Mouse (Mus musculus) fat pad, adult 2 months (tissue): ENCODE data around the gene Nrp2.

ENCODE experiments used
- DNase-seq: peaks from one replicate; pipeline ENCODE4 v3.0.0-alpha.2; 2011; ENCODE audit warnings: low read depth, low spot score; ENCODE audit errors: extremely low read depth

The Nrp2 gene

DNA sequence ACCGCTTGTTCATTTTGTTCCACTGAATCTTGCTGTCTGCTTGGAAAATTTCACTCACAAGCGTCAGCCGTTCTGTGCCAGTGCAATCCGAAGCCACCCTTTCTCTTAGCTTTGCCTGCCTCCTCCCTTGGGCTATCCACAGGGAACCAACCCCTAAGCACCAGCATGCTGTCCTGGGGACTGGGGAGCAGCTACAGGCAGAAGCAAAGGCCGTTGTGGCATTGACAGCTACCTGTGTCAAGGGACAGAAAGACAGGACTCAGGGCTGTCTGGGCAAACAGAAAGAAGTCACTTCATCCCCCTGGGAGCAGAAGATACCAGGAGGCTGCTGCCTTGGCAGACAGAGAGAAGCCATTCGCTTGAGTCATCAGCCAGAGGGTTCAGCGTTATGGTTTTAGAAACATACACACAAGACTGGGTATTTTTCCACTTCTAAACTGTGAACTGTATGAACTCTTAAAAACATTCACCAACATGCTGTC lies 18.7 kb downstream of the Nrp2 start:
- DNase-seq: no peak

DNA sequence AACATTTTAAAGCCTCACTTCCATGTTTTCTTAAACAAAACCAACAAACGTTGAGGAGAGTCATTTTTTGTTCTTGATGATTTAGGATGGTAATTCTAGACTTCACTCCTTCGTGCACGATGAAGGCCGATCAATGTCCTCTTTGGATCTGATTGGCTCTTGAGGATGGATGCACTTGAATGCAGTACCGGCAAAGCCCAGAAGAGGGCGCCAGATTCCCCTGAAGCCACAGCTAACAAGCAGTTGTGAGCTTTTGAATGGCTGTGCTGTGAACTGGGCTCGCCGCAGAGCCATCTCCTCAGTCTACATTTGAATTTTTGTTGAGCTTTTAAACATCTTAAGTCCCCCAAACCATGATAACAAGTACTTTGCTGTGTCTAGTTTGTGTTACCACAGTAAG lies 19.4 kb downstream of the Nrp2 start:
- no peak for DNase-seq

DNA sequence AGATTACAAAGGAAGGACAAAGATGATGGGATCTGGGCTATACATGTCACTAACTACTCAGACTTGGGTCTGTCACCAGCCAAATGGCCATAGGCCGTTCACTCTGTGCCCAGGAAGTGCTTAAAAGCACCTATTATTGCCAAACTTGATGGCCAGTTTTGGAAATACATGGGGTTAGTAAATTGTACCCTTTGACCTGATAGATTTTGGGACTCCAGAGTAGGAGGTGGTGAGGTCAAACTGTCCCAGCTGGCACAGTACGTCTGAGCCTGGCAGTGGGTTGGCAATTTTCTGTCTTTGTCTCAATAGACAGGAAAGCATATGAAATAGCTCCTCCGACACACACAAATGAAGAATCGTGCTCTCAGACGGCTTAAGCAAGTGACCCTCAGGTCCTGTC lies 20.8 kb downstream of the Nrp2 start:
- peak; percentile 94 for DNase-seq

DNA sequence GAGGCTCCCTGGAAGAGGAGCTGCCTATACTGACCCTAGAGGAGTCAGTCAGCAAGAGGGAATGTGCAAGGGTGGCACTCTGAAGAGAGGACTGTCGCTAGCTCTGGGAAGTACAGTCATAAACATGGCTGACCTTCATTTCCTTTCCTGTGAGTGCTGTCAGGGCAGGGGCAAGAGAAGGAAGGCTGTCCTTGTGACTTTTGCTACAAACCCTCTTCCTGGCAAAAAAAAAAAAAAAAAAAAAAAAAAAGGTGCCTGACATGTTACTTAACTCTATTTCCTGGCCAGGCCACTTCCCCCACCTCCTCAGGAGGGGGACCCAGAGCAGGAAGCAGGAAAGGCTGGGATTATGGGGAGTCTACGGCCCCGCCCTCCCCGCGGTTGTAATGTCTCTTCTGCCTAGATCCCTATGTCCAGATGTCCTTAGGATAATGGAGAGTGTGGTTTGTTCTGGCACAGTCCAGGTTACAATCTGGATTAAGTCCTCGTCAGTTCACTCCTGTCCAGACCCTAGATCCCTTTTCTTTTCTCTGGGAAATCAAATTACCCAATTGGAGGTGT lies 21.5 kb downstream of the Nrp2 start:
- DNase-seq: peak; percentile 92

DNA sequence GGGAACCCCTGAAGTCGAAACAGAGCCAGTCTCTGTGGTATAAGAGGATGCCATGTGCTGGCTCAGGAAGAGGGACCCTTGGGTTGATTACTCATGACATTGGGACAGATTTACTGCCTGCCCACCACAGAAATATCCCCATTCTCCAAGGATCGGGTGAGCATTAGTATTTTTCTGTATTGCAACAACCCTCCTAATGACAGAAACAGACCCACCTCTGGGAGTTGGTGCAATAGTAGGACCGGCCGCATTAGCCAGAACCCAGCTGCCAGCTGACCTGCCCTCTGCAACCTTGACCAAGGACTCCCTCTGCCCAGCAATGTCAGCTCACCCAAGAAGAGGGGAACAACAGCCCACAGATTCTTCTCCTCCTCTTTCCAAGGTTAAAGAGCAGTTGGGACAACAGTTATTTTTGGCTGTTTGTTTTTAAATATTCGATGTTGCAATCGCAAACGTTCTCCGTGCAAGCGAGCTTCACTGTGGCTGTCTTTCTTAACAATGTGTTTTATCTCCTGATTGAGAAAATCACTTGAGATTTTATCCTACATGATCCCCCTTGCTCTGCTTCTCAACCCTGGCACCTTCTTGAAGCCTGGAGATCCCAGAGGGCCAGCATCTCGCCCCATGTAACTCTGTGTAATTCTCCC lies 22.1 kb downstream of the Nrp2 start:
- DNase-seq: no peak

DNA sequence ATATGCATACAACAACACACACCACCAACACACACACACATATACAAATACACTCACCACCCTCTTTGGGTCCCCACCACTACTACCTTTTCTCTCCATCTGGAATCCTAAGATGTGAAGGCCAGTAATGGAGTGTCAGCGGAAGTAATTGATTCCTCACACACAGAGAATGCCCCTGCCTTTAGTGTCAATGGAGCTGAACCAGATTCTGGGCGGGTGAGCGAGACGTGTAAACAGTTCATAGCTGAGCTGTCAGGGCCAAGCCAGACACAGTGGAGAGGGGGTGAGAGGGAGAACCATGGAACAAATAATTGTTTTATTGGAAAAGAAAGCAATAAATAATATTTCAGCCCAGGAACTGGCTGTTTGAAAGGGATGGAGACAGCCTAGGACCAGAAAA lies 24.1 kb downstream of the Nrp2 start:
- DNase-seq: no peak

DNA sequence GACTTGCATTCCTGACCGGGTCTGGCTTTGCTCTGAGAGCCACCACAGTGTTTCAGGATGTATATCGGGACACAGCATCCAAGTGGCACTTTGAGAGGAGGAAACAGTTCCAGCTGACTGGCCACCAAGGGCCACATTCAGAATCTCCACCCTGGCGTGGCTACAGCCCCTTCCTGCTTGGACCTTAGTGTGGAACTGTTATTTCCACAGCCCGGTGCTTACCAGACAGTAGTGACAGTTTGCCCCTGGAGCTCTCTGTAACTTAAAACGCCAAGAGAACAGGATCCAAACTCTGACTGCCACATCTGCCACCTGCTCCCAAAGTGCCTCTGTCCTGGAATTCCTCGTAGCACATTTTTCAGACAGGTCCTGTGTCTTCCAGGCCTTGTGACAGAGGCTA lies 25.3 kb downstream of the Nrp2 start:
- no peak for DNase-seq

DNA sequence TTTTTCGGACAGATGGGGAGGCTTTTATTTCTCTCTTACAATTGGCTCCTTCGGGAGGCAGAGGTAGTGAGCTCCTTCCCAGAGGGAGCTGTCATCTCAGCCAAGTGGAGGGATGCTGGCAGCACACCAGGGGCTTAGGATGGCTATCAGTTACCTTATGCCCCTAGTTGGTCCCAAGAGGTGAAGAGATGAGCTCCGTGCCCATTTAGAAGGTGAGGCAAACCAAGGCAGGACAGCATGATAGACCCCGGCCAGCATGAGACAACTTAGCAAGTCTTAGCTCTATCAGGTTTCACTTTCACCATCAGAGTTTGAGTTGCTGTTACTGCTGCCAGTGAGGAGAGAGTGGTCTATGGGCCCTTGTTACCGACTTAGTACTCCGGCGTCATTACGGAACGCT lies 25.8 kb downstream of the Nrp2 start:
- no peak for DNase-seq

DNA sequence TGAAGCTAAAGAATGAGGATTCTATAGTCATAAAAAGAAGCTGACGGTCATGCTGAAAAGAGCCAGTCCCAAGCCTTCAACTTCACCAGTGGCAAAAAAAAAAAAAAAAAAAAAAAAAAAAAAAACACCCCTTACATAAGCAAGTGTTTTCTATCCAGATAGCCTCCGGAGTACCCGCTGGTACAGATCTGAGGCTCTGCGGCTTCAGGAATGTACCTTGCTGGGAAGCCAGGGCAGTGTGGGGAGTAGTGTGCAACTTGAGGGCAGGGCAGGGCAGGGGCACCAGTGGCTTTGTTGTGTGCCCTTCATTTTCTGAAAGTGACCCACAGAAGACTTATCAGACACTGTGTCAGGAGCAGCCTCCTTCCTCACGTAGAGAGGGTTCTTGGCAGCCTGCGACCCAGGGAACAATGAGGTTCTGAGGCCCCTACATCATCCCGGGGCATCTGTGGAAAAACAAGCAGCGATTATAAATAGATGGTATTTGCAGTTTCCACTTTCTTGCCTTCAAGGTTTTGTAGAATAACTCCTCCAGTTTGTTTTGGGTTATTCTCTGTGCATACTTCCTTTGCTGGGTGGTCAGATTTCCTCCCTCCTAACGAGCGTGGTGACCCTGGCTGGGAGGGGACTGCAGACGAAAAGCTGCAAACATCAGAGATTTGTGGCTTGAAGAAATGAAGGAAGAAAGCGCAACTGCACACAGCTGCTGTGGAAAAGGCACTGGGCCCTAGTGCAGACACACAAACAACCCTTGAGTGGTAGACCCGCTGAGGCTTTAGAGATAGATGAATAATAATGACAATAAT lies 26.5 kb downstream of the Nrp2 start:
- DNase-seq: no peak

DNA sequence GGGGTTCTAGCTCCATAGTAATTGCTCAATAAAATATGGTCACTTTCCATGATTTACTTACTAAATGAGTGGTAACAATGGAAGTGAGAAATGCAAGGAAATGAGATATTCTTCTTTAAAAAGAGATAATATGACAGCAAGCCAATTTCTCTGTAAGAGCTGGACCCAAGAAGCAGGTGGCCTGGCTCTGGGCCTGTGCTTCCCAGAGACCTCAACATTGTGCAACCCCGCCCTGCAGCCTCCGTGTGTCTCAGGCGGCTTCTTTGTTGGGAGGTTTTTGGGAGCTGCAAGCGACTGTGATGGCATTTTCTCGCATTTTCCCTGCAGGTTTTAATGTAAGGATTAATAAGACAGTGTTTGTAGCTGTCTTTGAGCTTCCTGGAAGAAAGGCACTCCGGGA lies 29.0 kb downstream of the Nrp2 start:
- no peak for DNase-seq

DNA sequence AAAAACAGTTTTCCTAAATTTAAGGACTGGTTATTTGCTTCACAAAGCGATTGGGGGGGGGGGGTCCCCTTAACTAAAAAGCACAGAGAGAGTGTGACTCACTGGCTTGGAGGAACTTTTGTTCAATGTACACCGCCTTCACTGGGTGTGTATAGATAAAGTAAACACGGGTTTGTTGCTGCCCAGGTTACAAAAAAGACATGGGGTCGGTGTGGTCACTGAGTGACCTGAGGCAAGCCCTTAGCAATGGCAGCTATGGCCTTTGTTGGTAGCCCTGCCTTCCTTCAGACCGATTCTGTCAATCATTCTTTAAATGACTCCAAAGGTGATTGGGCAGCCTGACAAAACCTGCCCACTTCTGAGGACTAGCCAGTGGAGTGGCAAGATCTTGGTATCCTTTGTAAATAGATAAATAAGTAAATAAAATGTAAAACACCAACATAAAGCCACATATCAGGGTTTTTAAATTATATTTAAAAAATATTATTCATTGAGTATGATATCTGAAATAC lies 31.4 kb downstream of the Nrp2 start:
- DNase-seq: no peak

DNA sequence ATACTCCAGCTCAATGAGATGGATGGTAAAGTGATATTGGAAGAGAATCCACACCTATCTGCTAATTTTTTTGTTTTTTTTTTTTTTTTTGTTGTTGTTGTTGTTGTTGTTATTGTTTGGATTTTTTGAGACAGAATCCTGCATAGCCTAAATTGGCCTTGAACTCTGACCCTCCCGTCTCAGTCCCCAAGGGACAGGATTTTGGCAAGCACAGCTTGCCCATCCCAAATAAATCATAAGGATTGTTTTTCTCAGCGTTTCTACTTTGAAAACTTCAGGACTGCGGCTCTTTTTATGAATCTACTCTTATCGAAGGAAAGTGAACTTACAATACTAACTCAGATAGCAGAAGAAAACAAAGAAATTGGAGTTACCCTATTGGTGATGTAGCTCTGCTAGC lies 31.9 kb downstream of the Nrp2 start:
- DNase-seq: no peak

DNA sequence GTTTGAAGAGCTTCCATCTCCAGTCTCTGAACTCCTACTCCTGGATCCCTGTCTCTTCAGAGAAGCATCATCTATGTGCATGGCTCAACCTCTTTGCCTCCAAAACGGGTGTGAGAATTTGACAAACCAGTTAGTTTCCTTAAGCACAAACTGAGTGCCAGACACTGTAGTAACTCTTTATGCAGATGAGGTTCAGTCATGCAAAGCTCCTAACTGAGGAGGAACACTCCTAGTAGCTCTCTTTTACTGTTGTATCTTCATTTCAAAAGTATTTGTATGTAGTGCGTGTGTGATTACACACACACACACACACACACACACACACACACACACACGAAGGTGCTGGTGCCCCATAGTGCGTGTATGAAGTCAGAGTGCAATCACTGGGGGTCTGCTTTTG lies 32.8 kb downstream of the Nrp2 start:
- no peak for DNase-seq

DNA sequence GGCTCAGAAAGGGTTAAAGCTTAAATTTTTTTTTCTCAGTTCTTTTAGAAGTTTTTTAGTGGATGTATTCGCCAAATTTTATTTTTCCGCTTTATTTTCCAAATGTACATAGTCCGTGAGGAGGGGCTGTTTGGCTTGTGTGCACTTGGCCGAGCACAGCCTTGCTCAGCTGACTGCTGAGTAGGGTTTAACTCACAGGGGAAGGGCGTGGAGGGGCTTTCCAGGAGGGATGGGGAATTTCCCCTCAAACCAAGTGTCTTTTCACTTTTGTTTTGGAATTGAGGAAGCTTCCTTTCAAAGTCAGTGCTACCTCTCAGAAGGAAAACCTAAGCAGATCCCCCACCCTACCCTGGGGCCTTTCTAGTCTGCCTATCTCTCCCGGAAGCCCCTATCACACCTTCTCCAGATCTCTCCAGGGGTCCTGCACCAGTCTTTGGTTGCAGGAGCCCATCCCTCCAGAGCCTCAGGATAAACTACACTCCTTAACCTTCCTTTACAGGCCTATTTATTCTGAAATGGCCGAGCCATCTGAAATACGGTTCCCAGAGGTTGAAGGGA lies 33.4 kb downstream of the Nrp2 start:
- DNase-seq: no peak

DNA sequence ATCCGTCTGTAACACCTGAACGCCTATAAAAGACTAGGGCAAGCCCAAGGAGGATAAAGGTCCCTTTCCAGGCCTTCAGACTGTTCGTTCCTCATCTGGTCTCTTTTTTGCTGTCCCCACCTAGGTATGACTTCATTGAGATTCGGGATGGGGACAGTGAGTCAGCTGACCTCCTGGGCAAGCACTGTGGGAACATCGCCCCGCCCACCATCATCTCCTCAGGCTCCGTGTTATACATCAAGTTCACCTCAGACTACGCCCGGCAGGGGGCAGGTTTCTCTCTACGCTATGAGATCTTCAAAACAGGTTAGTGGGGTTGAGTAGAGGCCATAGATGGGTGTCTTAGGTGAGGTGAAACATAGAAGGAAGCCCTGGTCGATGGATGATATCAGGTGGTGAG lies 35.1 kb downstream of the Nrp2 start:
- no peak for DNase-seq

DNA sequence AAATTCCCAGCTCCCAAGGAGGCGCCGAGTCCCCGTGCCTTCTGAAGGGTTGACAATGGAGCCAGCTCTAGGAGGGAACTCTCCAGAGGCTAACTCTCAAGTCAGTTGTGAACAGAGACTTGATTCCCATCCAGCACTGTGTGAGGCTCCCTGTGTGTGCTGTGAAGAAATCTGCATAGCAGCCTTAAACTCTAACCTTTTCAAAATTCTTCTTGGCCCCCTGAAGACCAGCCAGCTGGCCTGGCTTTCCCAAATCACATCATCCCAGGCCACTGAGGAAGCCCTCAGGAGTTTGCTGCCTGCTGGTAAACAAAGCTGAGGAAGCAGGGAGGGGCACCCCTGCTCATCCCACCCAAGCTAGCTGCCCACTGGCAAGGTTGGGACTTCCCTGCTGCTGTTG lies 39.0 kb downstream of the Nrp2 start:
- DNase-seq: no peak

DNA sequence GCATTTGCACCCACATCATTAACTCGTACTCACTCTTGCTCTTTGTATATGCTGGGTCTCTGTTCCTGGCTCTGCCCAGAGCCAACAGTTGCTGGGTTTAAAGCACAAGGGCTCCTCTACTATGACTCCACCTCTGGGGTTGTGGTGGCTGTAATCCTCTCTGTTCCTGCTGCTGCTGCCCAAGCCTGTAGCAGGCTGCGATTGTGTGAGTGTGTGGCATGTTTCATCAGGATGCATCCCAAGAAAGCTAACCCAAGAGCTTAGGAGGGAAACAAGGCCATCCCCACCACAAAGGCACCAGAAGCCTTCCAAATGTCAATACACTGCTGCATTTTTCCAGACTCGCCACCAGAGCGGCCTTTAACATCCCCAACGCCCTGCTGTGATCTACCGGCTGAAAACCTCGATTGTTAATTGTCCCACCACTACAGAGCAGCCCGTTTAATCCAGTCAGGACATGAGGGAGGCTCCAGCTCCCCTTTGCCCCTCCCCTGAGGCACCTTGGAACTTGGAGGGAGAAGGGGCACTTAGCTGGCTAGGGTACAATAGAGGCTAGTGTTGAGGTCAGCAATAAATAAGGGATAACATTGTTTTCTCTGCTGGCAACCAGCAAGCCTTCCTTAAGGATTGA lies 40.1 kb downstream of the Nrp2 start:
- no peak for DNase-seq

DNA sequence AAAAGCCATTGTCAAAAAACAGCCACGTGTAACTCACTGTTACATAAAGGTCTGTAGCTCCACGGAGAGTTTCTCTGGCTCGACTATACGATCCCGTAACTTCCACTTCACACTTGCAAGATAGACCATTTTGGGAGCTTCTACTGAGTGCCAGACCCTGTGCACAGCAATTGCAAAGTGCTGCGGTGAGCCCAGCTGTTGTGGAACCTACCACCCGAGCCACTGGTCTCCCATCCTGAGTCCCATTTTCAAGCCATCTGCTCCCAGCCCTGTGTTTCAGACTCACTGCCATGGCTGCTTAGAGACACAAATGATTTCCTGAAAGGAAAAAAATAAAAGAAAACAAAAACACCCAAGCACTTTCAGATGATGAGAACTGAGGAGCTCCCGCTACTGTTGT lies 42.8 kb downstream of the Nrp2 start:
- DNase-seq: no peak

DNA sequence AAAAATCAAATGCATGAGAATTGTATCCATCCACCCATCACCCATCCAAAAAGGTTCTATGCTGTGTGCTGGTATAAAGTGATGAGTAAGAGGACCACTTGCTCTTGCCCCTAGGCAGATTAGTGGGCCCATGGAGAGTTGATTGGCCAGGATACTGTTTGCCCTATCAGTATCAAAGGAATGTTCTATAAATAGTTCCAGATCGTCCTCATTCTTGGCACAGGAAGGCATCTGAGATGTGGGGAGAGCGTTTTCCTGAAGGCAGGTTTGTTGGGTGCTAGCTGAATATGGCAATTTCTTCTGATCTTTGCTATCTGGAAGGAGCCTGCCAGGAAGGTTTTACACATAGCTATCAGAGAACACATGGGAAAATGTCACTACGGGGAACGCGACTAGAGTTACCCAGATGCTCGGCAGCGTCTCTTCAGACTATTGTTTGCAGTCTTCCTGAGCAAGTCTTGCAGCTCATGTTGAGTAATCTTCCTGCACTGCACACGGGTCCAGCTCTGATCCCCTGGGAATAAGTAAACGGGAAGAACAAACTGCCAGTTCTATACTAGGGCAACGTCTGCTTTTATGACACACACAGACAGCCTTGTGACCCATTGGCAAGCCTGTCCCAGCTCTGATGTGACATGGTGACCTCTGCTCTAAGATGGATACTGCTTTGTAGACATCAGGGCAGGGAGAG lies 44.5 kb downstream of the Nrp2 start:
- DNase-seq: no peak

DNA sequence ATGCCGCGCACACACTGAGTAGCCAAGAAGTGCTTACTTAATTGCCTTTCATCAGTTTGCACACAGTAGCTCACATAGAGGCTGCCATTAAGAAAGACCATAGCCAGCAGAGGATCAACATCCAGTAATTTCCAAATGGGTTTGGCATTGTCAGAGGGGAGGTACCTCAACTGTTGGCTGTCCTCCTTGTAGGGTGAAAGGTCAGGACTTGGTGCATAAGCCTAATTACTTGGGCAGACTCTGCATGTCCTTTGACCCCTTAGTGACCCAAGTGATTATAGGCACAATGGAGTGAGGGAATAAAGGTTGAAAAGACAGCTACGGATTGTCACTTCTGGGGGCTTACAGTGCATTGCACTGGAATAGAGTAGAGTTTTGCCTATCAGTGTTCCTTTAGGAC lies 45.3 kb downstream of the Nrp2 start:
- DNase-seq: no peak

DNA sequence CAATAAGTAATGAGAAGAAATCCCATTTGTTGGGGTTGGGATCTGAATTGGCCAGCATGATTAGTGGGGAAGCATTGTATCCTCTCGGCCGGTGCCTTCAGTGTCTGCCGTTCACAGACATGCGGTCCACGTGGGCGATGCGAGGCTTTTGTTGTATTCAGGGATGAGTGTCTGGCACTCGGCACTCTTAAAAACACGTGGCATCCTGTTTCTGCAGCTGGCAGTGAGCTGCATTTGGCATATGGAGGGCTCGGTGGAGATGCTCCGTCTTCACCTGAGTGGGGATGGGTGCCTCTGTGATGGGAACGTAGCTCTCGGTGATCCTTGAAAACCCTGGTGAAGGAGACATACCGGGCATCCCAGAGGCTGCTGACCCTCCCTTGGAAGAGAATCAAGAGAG lies 46.6 kb downstream of the Nrp2 start:
- no peak for DNase-seq
